Mouse (Mus musculus) right cerebral cortex, adult 2 months (tissue): ENCODE results near the gene Rasal1.

ENCODE experiments used
- DNase-seq, 2 experiments: peaks; one replicate each; pipeline ENCODE4 v3.0.0; 2021 to 2022; ENCODE audit warnings: low spot score in 2 of 2

The Rasal1 gene

DNA sequence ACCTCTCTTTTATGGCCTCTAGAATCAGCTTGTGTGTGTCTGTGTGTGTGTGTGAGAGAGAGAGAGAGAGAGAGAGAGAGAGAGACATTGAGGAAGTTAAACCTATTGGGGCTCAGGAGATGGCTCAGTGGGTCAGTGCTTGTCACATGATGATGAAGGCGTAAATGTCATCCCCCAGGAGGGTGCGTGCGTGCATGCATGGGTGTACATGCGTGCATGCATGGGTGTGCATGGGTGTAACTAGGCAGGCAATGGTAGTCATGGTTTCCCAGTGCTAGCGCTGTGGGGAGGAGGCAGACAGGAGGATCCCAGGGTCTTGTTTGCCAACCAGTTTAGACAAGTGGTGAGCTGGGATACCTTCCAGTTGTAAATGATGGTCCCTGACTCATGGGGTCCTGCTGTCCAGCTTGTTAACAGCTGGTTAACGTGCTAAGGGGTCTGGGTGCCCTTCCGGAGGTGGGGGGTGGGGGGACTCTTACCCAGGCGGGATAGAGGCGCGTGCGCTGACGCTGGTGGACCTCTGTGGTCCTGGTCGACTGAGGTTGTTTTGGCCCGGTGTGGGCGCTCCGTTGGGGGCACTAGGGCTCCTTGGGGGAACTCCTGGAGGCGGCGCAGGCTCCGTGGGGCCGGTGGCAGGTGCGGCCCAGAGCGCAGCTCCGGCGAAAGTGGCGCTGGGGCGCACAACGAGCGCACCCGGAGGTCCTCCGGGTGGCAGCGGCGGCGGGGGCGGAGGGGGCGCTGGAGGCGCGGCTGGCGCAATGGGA lies 45.5 kb downstream of the Rasal1 start:
- no peak for DNase-seq

DNA sequence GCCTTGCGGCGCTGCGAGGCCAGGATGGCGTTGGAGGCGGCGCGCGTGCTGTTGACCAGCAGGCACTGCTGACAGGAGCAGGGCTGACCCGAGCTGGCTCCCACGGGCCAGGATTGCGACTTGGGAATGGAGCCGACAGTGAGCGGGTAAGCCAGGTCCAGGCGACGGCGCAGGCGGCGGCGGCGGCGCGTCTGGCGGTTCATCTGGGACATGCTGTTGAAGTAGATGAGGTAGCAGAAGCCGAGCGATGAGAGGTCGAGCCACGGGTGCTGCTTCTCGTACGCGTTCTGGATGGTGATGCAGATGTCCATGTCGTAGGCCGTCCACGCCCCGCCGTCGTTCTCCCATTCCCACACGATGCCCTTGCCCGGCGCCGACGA lies 46.1 kb downstream of the Rasal1 start:
- DNase-seq = peak in 1 of 2 experiments; percentile 43

DNA sequence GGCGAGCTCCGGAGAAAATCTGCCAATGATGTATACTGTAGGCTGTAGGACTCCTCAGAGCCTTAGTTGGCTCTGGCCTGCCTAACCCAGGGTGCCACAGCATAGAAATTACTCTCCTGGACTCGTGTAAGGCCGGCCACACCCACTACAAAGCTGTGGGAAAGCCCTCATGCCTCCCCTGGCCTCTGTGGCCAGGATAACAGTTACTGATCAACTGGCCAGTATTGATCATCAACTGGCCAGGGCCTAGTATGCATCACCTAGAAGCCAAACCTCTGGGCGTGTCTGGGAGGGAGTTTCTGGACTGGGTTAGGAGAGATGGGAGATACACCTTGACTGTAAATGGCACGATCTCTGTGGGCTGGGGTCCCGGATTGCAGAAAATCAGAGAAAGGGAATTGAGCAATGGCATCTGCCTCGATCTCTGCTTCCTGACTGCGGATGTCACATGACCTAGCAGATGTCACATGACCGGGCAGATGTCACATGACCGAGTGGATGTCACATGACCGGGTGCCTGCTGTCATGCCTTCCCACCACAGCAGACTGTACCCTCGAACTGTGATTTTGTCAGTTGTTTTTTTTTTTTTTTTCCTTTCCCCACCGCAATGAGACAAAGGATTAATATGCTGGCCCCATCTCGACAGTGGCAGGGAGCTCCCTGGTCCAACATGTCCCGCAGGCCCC lies 47.6 kb downstream of the Rasal1 start:
- no peak for DNase-seq

DNA sequence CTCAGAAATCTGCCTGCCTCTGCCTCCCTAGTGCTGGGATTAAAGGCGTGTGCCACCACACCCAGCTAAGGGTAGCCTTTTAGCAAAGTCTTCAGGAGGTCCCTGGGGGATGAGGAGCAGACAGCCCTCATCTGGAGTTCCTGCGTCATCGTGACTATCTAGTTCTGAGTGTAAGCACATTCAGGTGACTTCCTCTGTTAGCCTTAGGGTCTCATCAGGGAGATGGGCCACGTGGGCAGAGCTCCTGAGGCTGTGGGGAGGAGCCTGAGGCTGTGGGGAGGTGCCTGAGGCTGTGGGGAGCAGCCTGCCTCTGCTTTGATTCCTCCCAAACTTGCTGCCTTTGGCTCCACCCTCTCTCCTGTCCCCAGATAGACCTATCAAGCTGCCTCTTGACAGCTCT lies 48.3 kb downstream of the Rasal1 start:
- no peak for DNase-seq

DNA sequence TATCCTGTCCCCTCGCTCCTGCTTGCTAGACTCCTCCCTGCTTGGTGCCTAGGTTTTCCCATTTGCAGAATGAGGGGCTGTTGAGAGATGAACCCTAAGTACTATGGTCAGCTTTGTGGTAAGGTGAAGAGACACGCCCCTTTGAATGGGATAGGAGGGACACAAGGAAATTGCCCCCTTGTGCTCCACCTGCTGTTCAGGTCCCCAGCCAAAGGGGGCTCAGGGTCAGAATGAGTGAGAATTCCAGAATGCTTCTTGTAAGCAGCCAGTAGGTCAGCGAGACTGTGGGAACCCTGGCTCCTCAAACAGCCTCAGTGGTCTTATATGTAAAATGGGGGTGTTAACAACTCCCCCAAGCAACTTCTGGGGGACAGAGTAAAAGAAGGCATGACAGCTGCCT lies 49.6 kb downstream of the Rasal1 start:
- DNase-seq = no peak

DNA sequence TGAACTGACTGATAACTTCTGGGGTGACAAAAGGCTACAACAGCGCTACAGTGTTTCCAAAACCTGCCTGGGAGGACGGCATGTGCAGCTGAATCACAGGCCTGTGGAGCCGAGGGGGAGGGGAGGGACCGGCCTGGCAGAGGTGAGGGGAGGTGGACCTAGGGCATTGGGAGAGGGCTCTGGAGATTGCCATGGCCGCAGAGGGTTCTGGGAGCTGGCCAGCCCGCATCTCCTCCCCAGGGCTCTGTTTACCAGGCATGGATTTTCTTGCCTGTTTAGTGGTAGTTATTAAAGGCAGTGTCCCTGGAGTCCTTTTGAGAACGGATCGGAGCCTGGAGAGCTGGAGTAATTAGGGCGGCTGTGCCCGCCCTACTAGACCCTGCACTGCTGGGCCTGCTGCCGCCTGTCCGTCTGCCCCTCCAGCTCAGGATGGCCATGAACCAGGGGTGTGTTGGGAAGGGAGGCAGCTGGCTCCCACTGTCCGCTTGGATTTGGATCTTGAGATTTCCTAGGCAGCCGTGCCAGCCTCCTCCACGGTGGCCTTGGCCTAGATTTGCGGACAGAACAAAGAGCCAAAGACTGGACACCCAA lies 50.3 kb downstream of the Rasal1 start:
- peak in 1 of 2 experiments; percentile 48 for DNase-seq

DNA sequence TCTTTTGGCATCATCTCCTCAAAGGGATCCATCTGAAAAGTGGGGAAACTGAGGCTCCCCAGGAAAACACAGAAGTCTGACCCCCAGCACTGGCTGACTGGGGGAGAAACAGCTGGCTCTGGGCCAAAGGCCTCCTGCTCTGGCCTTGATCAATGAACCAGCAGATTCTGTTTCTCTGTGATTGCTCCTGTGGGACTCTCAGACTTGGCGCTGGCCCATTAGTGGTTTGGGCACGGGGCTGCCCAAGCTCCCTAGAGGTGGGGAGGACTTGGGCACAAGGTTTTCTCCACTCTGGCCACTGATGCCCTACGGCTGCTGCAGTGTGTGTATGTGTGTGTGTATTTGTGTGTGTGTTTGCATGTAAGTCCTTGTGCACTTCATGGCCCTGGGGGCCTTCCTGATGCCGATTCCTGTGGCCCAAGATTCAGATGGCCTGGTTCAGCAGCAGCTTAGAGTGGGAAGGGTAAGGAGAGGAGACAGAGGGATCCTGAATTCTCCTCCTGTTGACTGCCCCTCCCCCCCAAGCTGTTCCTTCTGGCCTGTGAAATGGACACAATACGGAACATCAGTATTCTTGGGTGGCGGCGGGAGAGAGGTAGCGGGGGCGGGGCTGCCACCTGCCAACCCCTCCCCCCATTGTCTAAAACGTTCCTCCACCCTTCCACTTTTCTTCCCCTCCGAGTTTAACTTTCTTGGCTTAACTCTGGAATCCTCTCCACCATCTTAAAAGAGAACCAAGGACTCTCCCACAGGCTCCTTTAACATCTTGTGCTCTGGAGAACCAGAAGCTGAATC lies 52.6 kb downstream of the Rasal1 start:
- DNase-seq = no peak

DNA sequence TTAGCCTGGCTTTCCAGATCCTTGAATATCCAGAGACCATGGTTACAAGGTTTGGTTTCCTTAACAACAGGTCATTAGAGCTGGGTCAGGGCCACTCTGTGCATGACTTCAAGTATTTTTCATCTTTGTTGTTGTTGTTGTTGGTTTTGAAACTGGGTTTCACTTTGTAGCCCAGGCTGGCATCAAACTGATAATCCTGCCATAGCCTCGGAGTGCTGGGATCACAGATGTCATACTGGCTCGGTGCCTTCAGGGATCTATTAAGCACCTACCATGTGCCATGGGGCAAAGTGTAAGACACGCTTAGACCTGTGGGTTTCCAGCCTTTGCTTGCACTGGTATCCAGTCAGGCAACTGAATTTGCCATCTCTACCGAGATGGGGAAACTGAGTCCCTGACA lies 53.8 kb downstream of the Rasal1 start:
- no peak for DNase-seq

DNA sequence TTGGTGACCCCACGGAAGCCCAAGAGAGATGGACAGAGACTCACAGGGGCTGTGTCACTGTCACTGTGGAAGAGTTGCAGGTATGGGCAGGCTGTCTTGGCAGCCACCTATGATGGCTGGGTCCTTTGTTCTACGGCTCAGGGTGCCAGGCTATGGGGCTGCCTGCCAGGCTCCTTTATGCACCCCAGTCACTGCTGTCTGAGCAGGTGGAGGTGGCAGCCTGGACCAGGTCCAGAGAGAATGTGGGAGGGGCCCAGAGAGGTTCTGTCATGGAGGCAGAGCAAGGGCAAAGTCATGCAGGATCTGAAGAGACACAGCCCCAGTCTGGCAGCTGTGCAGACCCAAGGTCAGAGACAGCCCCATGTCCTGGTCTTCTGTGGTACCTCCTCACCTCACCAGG lies 54.4 kb downstream of the Rasal1 start:
- no peak for DNase-seq

DNA sequence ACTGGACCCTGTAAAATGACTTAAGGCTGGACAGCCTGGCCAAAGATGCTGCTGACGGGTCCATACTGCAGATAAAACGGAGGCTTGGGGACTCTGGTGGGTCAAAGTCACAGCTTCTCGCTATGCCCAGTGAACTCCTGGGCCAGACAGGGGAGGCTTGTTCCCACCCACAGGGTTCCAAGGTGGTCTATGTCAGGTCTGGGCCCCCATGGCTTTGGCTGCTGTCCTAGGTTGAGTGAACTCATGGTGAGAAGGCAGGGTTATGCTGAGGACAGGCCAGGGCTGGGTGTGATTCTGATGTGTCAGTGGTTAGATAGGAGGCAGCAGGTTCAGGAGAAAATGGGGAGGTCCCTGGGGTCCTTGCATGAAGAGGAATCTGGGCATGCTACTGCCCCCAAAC lies 55.0 kb downstream of the Rasal1 start:
- no peak for DNase-seq

DNA sequence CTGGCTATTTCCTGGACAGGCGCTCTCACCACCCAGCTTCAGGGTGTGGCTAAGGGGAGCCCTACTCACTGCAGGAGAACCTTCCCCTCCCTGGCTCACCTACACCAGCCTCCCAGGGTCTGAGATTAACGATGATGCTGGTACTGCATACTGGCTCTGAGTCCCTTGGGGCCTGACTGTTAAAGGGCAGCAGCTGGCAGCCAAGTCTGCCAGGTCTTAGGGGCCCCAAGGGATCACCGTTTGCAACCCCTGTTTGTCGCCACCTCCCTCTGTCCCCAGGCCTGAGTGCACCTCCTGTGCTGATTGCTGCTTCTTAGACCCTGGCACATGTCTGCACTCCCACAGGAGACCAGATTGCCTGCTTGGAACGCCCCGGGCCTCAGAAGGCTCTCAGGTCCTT lies 55.8 kb downstream of the Rasal1 start:
- DNase-seq = no peak

DNA sequence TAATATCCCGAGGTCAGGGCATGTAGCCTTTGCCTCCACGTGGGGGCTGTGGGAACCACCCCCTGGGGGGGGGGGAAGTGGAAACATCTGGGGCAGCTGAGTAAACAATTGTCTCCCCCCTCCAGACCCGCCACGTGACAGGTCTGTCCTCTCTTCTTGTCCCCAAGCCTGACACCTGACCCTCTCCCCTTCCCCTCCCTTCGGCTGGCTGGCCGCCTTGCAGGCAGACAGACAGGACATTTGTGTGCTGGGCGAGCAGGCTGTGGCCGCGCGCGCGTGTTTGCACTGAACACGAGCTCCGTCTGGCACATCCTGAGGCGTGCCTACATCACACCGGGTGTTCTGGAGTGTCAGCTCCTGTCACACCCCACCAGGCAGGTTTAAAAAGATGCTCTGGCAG lies 57.9 kb downstream of the Rasal1 start:
- DNase-seq = no peak

DNA sequence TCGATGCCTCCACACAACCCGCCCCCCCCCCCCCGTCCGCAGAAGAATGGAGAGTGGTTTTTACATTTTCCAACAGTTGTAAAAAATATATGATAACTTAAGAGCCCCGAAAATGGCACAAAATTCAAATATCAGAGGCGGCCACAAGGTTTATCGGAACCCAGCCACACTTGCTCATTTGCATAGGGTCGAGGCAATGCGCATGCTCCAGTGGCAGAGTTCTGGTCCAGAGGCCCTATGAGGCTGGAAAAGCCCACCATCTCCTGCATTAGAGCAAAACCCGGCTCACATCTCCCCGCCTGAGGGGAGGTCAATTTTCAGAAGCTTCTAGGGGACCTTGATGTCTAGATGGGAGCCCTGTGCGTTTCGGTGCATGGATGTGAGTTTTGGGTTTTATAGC lies 58.4 kb downstream of the Rasal1 start:
- no peak for DNase-seq

DNA sequence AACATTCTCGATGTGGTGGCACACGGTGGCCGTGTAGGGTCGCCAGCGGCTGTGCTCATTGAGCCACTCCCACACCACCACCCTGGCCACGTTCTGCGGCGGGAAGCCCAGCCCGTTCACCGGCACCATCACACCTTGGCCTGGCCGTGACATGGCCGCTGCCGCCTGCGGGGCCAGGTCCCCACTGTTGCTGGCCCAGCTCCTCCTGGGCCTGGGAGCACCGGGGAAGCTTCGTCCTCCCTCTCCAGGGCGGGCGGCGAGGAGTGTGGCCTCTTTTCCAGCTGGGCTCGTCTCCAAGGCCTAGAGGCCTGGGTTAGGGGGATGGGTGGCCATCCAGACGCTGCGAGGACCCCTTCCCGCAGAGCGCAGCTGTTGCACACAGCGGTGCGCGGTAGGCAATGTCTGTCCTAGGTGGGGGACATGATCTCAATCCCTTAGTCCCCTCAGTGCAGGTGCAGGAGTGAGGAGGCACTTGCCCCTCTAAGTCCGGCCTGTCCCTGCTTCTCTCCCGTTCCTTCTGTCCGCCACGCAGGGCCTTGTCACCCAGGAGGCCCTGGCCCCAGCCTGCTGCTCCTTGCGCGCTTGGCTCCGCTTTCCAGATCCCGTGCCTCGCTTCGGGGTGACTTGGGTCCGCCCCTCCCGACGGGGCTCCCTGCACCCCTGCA lies 61.7 kb downstream of the Rasal1 start:
- peak; percentile 48 to 52 for DNase-seq

DNA sequence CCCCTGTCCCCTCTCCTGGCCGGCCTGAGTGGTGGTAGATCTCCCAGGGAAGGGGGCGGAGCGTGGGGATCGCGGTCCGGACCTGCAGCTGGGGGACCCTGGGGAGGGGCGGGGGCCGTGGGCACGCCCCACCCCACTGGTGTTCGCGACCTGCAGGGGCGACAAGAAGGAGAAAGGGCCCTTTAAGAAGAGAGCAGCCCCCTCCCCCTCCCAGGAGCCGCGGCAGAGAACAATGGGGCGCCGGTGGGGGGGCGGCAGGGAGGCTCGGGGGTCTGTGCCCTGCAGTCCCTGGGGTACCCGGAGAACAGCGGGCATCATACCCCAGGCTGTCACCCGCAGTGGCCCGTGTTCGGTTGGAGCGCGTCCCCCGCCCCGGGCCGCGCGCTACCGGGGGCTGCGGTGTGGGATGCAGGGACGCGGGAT lies 62.2 kb downstream of the Rasal1 start:
- DNase-seq = peak in 1 of 2 experiments; percentile 38

DNA sequence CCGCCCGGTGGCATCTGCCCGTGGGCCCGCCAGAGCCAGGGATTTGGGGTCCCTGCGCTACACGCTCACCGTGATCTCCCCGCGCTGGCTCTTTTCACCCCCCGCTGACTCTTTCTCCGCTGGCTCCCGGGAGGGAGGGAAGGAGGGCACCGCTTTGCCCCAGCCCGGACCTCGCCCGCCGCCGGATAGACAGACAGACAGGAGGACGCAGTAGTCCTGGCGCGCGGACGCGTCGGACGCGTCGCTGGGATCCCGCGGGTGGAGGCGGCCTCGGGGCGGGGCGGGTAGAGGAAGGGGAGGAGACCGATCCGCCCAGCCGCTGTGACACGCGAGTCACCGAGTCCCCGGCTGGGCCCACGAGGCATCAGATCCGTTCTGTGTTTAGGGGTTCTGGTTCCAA lies 62.8 kb downstream of the Rasal1 start:
- DNase-seq = peak; percentile 82 to 83

DNA sequence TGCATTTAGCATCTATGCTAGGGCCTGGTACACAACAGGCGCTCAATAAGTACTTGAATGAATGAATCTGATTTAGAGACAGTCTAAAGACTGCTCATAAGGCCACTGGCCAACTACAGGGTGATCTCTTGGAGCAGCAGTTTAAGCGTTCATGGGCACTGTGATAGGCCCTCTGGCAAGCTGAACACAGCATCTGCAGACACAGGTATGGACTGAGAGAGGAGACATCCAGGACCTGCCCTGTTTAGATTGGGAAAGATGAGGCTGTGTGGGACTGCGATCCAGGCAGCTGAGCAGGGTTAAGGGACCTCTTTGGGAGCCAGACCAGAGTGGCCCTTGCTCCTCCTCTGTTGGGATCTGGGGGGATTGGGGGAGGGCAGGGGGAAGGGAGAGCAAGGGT lies 63.2 kb downstream of the Rasal1 start, which contains the start of gene Dtx1:
TSS of gene Dtx1 (minus strand) at position 101 of the 400 bp plus-strand sequence.
- no peak for DNase-seq

DNA sequence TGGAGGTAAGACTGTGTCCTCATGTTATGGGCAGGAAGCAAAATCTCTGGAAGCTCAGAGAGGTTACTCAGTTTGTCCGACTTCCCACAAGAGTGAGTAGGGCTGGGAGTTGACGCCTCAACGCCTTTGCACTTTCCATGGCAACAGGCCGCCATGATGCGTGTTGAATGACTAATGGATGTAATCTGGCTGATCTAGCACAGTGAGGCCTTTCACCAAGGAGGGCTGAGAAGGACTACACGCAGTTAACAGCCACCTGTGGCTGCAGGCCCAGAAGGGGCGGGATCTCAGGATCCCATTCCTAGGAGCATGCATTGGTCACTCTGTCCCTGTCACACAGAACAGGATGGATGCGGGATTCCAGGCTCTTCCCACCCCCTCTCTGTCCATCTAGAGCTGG lies 64.1 kb downstream of the Rasal1 start:
- peak in 1 of 2 experiments; percentile 53 for DNase-seq

DNA sequence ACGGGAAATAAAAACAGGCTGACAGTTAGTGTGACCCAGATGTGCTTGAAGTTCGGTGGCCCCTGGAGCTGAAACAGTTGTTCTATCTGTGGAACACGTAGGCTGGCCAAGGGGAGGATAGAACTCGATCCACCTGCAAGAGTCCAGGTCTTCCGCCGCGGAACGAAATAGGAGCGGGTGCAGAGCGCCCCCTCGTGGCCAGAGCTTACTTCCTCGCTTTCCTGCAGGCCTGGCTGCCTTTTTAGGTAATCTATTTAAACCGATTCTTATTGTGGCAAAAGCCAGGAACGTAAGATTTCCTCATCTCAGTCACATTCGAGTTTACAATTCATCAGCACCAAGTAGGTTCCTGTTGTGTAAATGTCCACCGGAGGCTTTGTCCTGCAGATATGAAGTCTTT lies 65.7 kb downstream of the Rasal1 start:
- DNase-seq = peak; percentile 86 to 87

DNA sequence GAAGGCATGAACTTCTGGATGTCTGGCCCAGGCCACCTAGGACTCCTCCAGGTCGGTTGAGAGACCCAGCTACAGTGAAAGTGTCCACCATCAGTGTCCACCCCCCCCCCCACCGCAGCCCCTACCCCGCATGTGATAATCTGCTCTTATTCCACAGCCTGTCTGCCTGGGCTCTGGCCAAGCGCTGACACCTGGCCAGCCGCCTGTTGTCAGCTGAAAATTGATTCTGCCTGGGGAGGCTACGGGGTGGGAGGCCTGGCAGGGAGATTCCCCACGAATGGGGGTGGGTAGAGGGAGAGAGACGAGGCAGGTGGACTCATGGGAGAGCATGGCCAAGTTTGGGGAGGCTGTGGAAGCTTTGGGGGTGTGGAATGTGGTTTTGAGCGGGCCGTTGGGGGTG lies 68.5 kb downstream of the Rasal1 start:
- DNase-seq = no peak

DNA sequence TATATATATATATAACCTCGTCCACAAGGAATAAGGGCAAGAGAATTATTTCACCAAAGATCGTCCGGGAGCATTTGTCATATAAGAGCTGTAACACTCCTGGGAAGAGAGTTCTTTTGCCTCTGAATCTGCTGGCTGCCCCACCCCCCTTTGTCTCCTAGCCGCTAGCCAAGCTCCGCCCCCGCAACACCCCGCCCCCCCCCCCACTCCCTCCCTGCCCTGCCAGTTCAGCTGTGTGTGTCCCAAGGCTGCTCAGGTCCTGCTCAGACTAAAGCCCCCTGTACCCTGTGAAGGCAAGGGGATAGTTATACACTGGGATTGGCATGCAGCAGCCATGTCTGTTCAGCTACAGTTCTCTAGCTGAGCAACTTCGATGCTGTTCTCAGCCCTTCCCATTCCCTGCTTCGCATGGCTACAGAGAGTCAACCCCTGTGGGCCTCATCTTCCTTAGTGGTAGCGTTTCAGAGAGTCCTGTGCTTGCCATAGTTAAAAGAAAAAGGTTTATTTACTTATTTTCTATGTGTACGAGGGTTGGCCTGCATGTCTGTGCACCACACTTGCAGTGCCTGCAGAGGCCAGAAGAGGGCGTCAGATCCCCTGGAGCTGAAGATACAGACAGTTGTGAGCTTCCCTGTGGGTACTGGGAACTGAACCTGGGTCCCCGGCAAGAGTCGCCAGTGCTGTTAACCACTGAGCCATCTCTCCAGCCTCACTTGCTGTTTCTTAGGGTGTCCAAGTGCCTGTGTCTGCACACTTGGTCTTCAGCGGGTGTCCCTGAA lies 70.2 kb downstream of the Rasal1 start:
- DNase-seq = no peak
